Mouse (Mus musculus) megakaryocyte, embryonic 14.5 days (primary cell): ENCODE measurements at regions not wholly inside any gene's neighbourhood (a gene's known extent, or its start where the extent isn't known, plus 50 kb on each side); places are given as distances from the start of the nearest gene placed in this dataset.

Source experiments
- FLI1 ChIP-seq: IDR thresholded peaks from 2 replicates; pipeline ENCODE4 v1.6.1; 2012; ENCODE audit warnings: low read length, inconsistent platforms, mixed read lengths
- GATA1 ChIP-seq: IDR thresholded peaks from 3 replicates; pipeline ENCODE4 v1.6.1; 2012; ENCODE audit warnings: mixed read lengths, low read length, inconsistent platforms, borderline replicate concordance

GRCm38 (mm10) chr11:79758281-79758680 lies 167.3 kb downstream of the Rab11fip4 start:
- TF ChIP-seq GATA1 (no peak), FLI1 (no peak)
